22 mouse cellular contexts compared by ENCODE assay signal in the genomic region with DNA sequence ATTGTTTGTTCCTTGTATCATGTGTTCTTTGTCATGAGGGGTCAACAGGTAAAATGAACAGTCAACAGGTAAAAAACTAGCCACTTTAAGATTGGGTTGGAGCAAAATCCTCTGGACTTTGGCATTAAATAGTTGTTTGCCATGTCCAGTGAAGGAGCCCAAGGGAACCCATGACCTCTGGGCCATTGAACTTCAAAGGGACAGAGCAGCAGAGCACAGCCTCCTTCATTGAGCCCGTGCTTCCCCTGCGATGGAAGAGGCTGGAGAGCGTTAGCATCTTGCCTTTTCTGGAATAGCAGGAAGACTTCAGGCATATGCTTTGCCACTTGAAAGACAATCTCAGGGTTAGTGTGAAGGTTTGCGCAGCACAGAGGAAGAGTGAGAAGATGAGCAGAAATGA.
DNase-seq lines count a peak whose midpoint lies in the region; ATAC-seq and TF ChIP-seq lines count a peak whose summit lies in the region.
"Had no signal": no experiment of that assay in that cellular context is flagged by ENCODE, and none has a peak within 500 bp of the region (broad histone marks: within the 10 kb centered on the region; RNA-seq: fewer than 3 reads in every experiment).

No protein-coding gene starts in this region.

- H3K4me1 ChIP-seq in kidney, embryonic 14.5 days (ENCODE audit: control insufficient read depth, insufficient read depth, low read length): peaks cover 10% of the 10 kb centered on the region; the same call in 1 of the 2 replicates
- peaks cover 5% of the 10 kb centered on the region for H3K4me1 ChIP-seq in liver, adult 2 months (ENCODE audit: control insufficient read depth, insufficient read depth, low read length)
- H3K4me1 ChIP-seq in liver, embryonic 12.5 days: no peaks in the 10 kb centered on the region

- DNase-seq in kidney, adult 11 months: peak; percentile 11
- peak; percentile 79 for DNase-seq in kidney, adult 9 months
- no peak for DNase-seq in kidney, adult 18-20 months
- DNase-seq in liver, adult 2 months (ENCODE audit: extremely low read depth, low read depth, low spot score): peak; percentile 64
- DNase-seq: cerebellum, adult 18-20 months; cerebellum, adult 9-10 months; cerebellum, postnatal 14 days; gastrocnemius, postnatal 10 days; gastrocnemius, postnatal 36 days; heart, postnatal 10 days; heart, postnatal 36 days had no signal

- no peak overlapping the region for H3K9ac ChIP-seq in kidney, embryonic 14.5 days (ENCODE audit: low read depth, low read length)
- H3K9ac ChIP-seq in liver, adult 2 months (ENCODE audit: low read depth, low read length): no peak overlapping the region
- no peak overlapping the region for H3K9ac ChIP-seq in liver, embryonic 12.5 days
- H3K9ac ChIP-seq: forebrain, embryonic 13.5 days; heart, embryonic 12.5 days; heart, embryonic 15.5 days; hindbrain, embryonic 13.5 days had no signal

- WGBS in kidney, embryonic 14.5 days: 72% methylated on average over 4 of the region's 4 CpGs
- 58% methylated on average over 4 of the region's 4 CpGs for WGBS in liver, adult 2 months
- WGBS in liver, embryonic 12.5 days (ENCODE audit: insufficient replicate concordance): 63% methylated on average over 4 of the region's 4 CpGs

- ATAC-seq in kidney, embryonic 14.5 days (ENCODE audit: low FRiP score, low TSS enrichment): no peak
- no peak for ATAC-seq in liver, embryonic 12.5 days
- ATAC-seq: CD4-positive, CD25-positive, alpha-beta regulatory T cell, adult 4 months; forebrain, embryonic 13.5 days; forebrain, embryonic 16.5 days; hindbrain, embryonic 16.5 days had no signal

- no peak overlapping the region for H3K27ac ChIP-seq in kidney, embryonic 14.5 days (ENCODE audit: low read depth, low read length)
- H3K27ac ChIP-seq in liver, adult 2 months (replicated peaks; ENCODE audit: insufficient read depth, low read depth, low read length): no peak overlapping the region
- H3K27ac ChIP-seq in liver, embryonic 12.5 days: no peak overlapping the region
- H3K27ac ChIP-seq: forebrain, embryonic 13.5 days; heart, embryonic 15.5 days had no signal

- H3K79me2 ChIP-seq in liver, adult 2 months (ENCODE audit: control insufficient read depth, insufficient read depth, low read length): no peaks in the 10 kb centered on the region

- no peaks in the 10 kb centered on the region for H3K27me3 ChIP-seq in kidney, embryonic 14.5 days (ENCODE audit: control insufficient read depth, insufficient read depth, low read length)
- no peaks in the 10 kb centered on the region for H3K27me3 ChIP-seq in liver, adult 2 months (ENCODE audit: control insufficient read depth, insufficient read depth, low read length)
- H3K27me3 ChIP-seq in liver, embryonic 12.5 days (replicated peaks): no peaks in the 10 kb centered on the region
- H3K27me3 ChIP-seq: forebrain, embryonic 13.5 days; heart, embryonic 12.5 days; heart, embryonic 15.5 days; hindbrain, embryonic 13.5 days had no signal

- no peaks in the 10 kb centered on the region for H3K36me3 ChIP-seq in kidney, embryonic 14.5 days (ENCODE audit: control insufficient read depth, insufficient read depth, low read length)
- H3K36me3 ChIP-seq in liver, adult 2 months (ENCODE audit: control insufficient read depth, insufficient read depth, low read length): no peaks in the 10 kb centered on the region
- no peaks in the 10 kb centered on the region for H3K36me3 ChIP-seq in liver, embryonic 12.5 days
- H3K36me3 ChIP-seq: forebrain, embryonic 10.5 days; heart, embryonic 12.5 days; heart, embryonic 15.5 days; hindbrain, embryonic 13.5 days had no signal

- H3K4me2 ChIP-seq in kidney, embryonic 14.5 days (replicated peaks; ENCODE audit: low read depth, low read length): no peak overlapping the region
- H3K4me2 ChIP-seq in liver, embryonic 12.5 days: no peak overlapping the region
- H3K4me2 ChIP-seq: forebrain, embryonic 13.5 days; heart, embryonic 12.5 days; heart, embryonic 15.5 days; hindbrain, embryonic 13.5 days had no signal

- peaks cover 4% of the 10 kb centered on the region; the same call in 1 of the 2 replicates for H3K9me3 ChIP-seq in kidney, embryonic 14.5 days (ENCODE audit: control insufficient read depth, low read length)
- no peaks in the 10 kb centered on the region; the same call in 1 of the 2 replicates for H3K9me3 ChIP-seq in liver, embryonic 12.5 days (replicated peaks)
- H3K9me3 ChIP-seq: heart, embryonic 15.5 days had no signal

- no peak overlapping the region for H3K4me3 ChIP-seq in kidney, embryonic 14.5 days (ENCODE audit: low read length)
- no peak overlapping the region for H3K4me3 ChIP-seq in liver, adult 2 months (ENCODE audit: insufficient read depth, low read depth, low read length)
- H3K4me3 ChIP-seq in liver, embryonic 12.5 days: no peak overlapping the region
- H3K4me3 ChIP-seq: forebrain, embryonic 10.5 days; forebrain, embryonic 13.5 days; heart, embryonic 12.5 days; heart, embryonic 15.5 days; hindbrain, embryonic 10.5 days; hindbrain, embryonic 13.5 days had no signal

- TF ChIP-seq POLR2A in liver, adult 2 months (IDR thresholded peaks at IDR 0.05; ENCODE audit: extremely low read depth, insufficient read depth, low read length): no peak

- TF ChIP-seq CTCF in liver, adult 2 months (IDR thresholded peaks at IDR 0.05; ENCODE audit: low read depth, low read length): no peak
